Mouse (Mus musculus) hematopoietic stem cell, adult 5-6 weeks (primary cell): ENCODE results near the gene Akap8. TPM values are rescaled to one million over a fixed set of nuclear protein-coding genes. Genes with fewer than 3 reads are reported as not detected.

Experiments
- ATAC-seq, 2 experiments: fragments of 125-278 bp in 1 of 2; replicated peaks in 1 of 2; 2 replicates each; pipeline ENCODE4 v1.8.0; 2016 to 2017; ENCODE audit warnings: inconsistent platforms in 2 of 2, mild to moderate bottlenecking in 2 of 2, moderate number of reproducible peaks in 2 of 2, low read depth in 1 of 2, moderate TSS enrichment in 1 of 2; ENCODE audit not compliant: low FRiP score in 2 of 2, poor library complexity in 2 of 2, severe bottlenecking in 2 of 2, insufficient read depth in 1 of 2, low TSS enrichment in 1 of 2
- total RNA-seq: library from RNA; stranded (forward); fragments of 172-1452, 232-1000 nt; gene quantifications from 2 replicates; pipeline ENCODE4 v1.2.3, GENCODE M21; 2017

Gene Akap8
- total RNA-seq, 1 experiment from 2014 or later, result 229 TPM

- no peak for ATAC-seq
Measured at GRCm38 (mm10) chr17:32351269-32351668, 30.2 kb upstream of the Akap8 start.

- peak; percentile 97 to 98 for ATAC-seq
Measured at GRCm38 (mm10) chr17:32350382-32350983, 29.4 kb upstream of the Akap8 start, which contains the start of gene Akap8l. Akap8l (minus strand) TSS chr17:32350607.

- ATAC-seq, result peak in 1 of 2 experiments; percentile 0; a peak in 1 of 4 replicates
Measured at GRCm38 (mm10) chr17:32349851-32350381, 28.9 kb upstream of the Akap8 start.

- ATAC-seq, result peak; percentile 31 to 42; a peak in 2 of 4 replicates
Measured at GRCm38 (mm10) chr17:32349037-32349732, 28.1 kb upstream of the Akap8 start.

- ATAC-seq, result no peak
Measured at GRCm38 (mm10) chr17:32348406-32348805, 27.4 kb upstream of the Akap8 start.

GRCm38 (mm10) chr17:32341102-32341501 lies 20.1 kb upstream of the Akap8 start:
- no peak for ATAC-seq

GRCm38 (mm10) chr17:32340110-32340509 lies 19.1 kb upstream of the Akap8 start:
- ATAC-seq, result no peak

- no peak for ATAC-seq
Measured at GRCm38 (mm10) chr17:32335869-32336268, 14.8 kb upstream of the Akap8 start.

GRCm38 (mm10) chr17:32334921-32335320 lies 13.9 kb upstream of the Akap8 start:
- no peak for ATAC-seq

GRCm38 (mm10) chr17:32333675-32334303 lies 12.8 kb upstream of the Akap8 start:
- ATAC-seq, result no peak

- no peak for ATAC-seq
Measured at GRCm38 (mm10) chr17:32327501-32327900, 6.5 kb upstream of the Akap8 start.

GRCm38 (mm10) chr17:32322809-32323208 lies 1.8 kb upstream of the Akap8 start:
- no peak for ATAC-seq

- ATAC-seq, result no peak
Measured at GRCm38 (mm10) chr17:32321836-32322235, 798 bp upstream of the Akap8 start.

- peak; percentile 67 to 73 for ATAC-seq
Measured at GRCm38 (mm10) chr17:32321390-32321734, 324 bp upstream of the Akap8 start.

- no peak for ATAC-seq
Measured at GRCm38 (mm10) chr17:32319950-32320349, 1.1 kb downstream of the Akap8 start.

GRCm38 (mm10) chr17:32317708-32318107 lies 3.3 kb downstream of the Akap8 start:
- no peak for ATAC-seq

- ATAC-seq, result no peak
Measured at GRCm38 (mm10) chr17:32317032-32317431, 4.0 kb downstream of the Akap8 start.

- no peak for ATAC-seq
Measured at GRCm38 (mm10) chr17:32315560-32315959, 5.5 kb downstream of the Akap8 start.
